In the genomic region with DNA sequence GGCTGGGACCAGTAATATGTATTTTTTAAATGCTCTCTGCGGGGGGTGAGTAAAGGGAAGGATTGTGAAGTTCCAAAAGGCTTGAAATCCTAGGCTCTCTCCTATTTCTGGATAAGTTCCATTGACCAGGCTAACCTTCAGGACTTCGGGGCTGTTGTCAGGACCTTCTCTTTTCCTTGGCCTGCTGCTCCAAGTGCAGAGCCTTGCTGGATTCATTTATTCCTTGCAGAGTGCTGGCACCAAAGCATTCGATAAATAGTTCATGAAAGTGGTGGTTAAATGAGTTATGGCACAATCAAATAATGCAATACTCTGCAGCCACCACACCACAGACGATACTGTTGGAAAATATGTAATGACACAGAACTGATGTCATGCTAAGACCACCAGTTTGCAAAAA, we compare ENCODE assay signal across 22 mouse cellular contexts.
"Had no signal": no experiment of that assay in that cellular context is flagged by ENCODE, and none has a peak within 500 bp of the region (broad histone marks: within the 10 kb centered on the region; RNA-seq: fewer than 3 reads in every experiment).

No protein-coding gene starts in this region.

- DNase-seq: gastrocnemius, adult 2 months; gastrocnemius, postnatal 10 days; gastrocnemius, postnatal 25 days; heart, adult 2 months; heart, postnatal 4 days; kidney, adult 18-20 months; kidney, adult 8-10 months; kidney, postnatal 10 days; kidney, postnatal 25 days; kidney, postnatal 4 days; layer of hippocampus, adult 9-11 months; layer of hippocampus, postnatal 36 days; left cerebral cortex, postnatal 4 days had no signal

- H3K4me3 ChIP-seq: gastrocnemius, adult 2 months; heart, adult 2 months; heart, embryonic 13.5 days; heart, embryonic 15.5 days; hindbrain, embryonic 10.5 days; hindbrain, embryonic 12.5 days; intestine, embryonic 15.5 days; limb, embryonic 13.5 days; limb, embryonic 15.5 days; liver, embryonic 12.5 days had no signal

- H3K27ac ChIP-seq: gastrocnemius, adult 2 months; heart, adult 2 months; heart, embryonic 13.5 days; heart, embryonic 15.5 days; hindbrain, embryonic 10.5 days; hindbrain, embryonic 12.5 days; hindbrain, embryonic 14.5 days; intestine, embryonic 15.5 days; limb, embryonic 13.5 days; limb, embryonic 15.5 days; liver, embryonic 12.5 days had no signal
